Mouse (Mus musculus): Measurements from ENCODE around the gene Pex14. TPM values are rescaled to one million over a fixed set of nuclear protein-coding genes. Genes with fewer than 3 reads are reported as not detected.

Pex14 gene
- polyA plus RNA-seq, 1 experiment, result 17.3 TPM

GRCm38 (mm10) chr4:149000746-149001145, 98.9 kb downstream of the Pex14 start:
- no peak overlapping the region for H3K27ac ChIP-seq (ENCODE audit: insufficient read depth, low read length)
- no peak overlapping the region for H3K4me3 ChIP-seq (ENCODE audit: extremely low read depth, insufficient read depth, insufficient read length)
- no peaks in the 10 kb centered on the region for H3K27me3 ChIP-seq (ENCODE audit: control insufficient read depth, insufficient read depth, low read length)
- peaks cover 3% of the 10 kb centered on the region for H3K36me3 ChIP-seq (ENCODE audit: control insufficient read depth, insufficient read depth, low read length)
- TF ChIP-seq POLR2A (IDR thresholded peaks at IDR 0.05; ENCODE audit: low read depth, low read length) (no peak), CTCF (IDR thresholded peaks at IDR 0.05; ENCODE audit: extremely low read depth, insufficient read depth, insufficient read length, insufficient replicate concordance) (no peak)
- WGBS, result 97% methylated on average over 6 of the region's 6 CpGs
- no peak for DNase-seq (ENCODE audit: low read depth in 1 of 2, low spot score in 2 of 2)
- no peaks in the 10 kb centered on the region; the same call in 1 of the 2 replicates for H3K4me1 ChIP-seq (ENCODE audit: control insufficient read depth, insufficient read depth, insufficient read length)

GRCm38 (mm10) chr4:148993948-148994347, 105.7 kb downstream of the Pex14 start:
- 89% methylated on average over 5 of the region's 5 CpGs for WGBS
- TF ChIP-seq POLR2A (IDR thresholded peaks at IDR 0.05; ENCODE audit: low read depth, low read length) (no peak), CTCF (IDR thresholded peaks at IDR 0.05; ENCODE audit: extremely low read depth, insufficient read depth, insufficient read length, insufficient replicate concordance) (no peak)

GRCm38 (mm10) chr4:148990038-148990437, 109.6 kb downstream of the Pex14 start:
- DNase-seq (ENCODE audit: low read depth in 1 of 2, low spot score in 2 of 2), result no peak
- Histone ChIP-seq H3K4me3 (ENCODE audit: extremely low read depth, insufficient read depth, insufficient read length) (no peak overlapping the region), H3K27me3 (ENCODE audit: control insufficient read depth, insufficient read depth, low read length) (no peaks in the 10 kb centered on the region), H3K36me3 (ENCODE audit: control insufficient read depth, insufficient read depth, low read length) (no peaks in the 10 kb centered on the region), H3K4me1 (ENCODE audit: control insufficient read depth, insufficient read depth, insufficient read length) (no peaks in the 10 kb centered on the region; the same call in 1 of the 2 replicates), H3K27ac (ENCODE audit: insufficient read depth, low read length) (no peak overlapping the region)
- 78% methylated on average over 2 of the region's 2 CpGs for WGBS
- TF ChIP-seq POLR2A (IDR thresholded peaks at IDR 0.05; ENCODE audit: low read depth, low read length) (no peak), CTCF (IDR thresholded peaks at IDR 0.05; ENCODE audit: extremely low read depth, insufficient read depth, insufficient read length, insufficient replicate concordance) (no peak)

More at GRCm38 (mm10) chr4:148993948-148994347, 105.7 kb downstream of the Pex14 start:
- Histone ChIP-seq H3K4me1 (ENCODE audit: control insufficient read depth, insufficient read depth, insufficient read length) (no peaks in the 10 kb centered on the region; the same call in 1 of the 2 replicates), H3K27me3 (ENCODE audit: control insufficient read depth, insufficient read depth, low read length) (no peaks in the 10 kb centered on the region), H3K4me3 (ENCODE audit: extremely low read depth, insufficient read depth, insufficient read length) (no peak overlapping the region), H3K36me3 (ENCODE audit: control insufficient read depth, insufficient read depth, low read length) (no peaks in the 10 kb centered on the region), H3K27ac (ENCODE audit: insufficient read depth, low read length) (no peak overlapping the region)
- no peak for DNase-seq (ENCODE audit: low read depth in 1 of 2, low spot score in 2 of 2)

GRCm38 (mm10) chr4:148985541-148986476, 113.9 kb downstream of the Pex14 start:
- no peak for DNase-seq (ENCODE audit: low read depth in 1 of 2, low spot score in 2 of 2)
- H3K4me1 ChIP-seq (ENCODE audit: control insufficient read depth, insufficient read depth, insufficient read length), result no peaks in the 10 kb centered on the region
- 86% methylated on average over 24 of the region's 24 CpGs for WGBS
- H3K27me3 ChIP-seq (ENCODE audit: control insufficient read depth, insufficient read depth, low read length), result no peaks in the 10 kb centered on the region
- peaks cover 7% of the 10 kb centered on the region for H3K36me3 ChIP-seq (ENCODE audit: control insufficient read depth, insufficient read depth, low read length)
- no peak overlapping the region for H3K27ac ChIP-seq (ENCODE audit: insufficient read depth, low read length)
- TF ChIP-seq CTCF (IDR thresholded peaks at IDR 0.05; ENCODE audit: extremely low read depth, insufficient read depth, insufficient read length, insufficient replicate concordance), result no peak
- no peak for TF ChIP-seq POLR2A (IDR thresholded peaks at IDR 0.05; ENCODE audit: low read depth, low read length)
- no peak overlapping the region for H3K4me3 ChIP-seq (ENCODE audit: extremely low read depth, insufficient read depth, insufficient read length)

- H3K36me3 ChIP-seq (ENCODE audit: control insufficient read depth, insufficient read depth, low read length), result peaks cover 7% of the 10 kb centered on the region
- TF ChIP-seq POLR2A (IDR thresholded peaks at IDR 0.05; ENCODE audit: low read depth, low read length) (no peak), CTCF (IDR thresholded peaks at IDR 0.05; ENCODE audit: extremely low read depth, insufficient read depth, insufficient read length, insufficient replicate concordance) (no peak)
- H3K27ac ChIP-seq (ENCODE audit: insufficient read depth, low read length), result no peak overlapping the region
- H3K4me3 ChIP-seq (ENCODE audit: extremely low read depth, insufficient read depth, insufficient read length), result no peak overlapping the region
- no peaks in the 10 kb centered on the region for H3K4me1 ChIP-seq (ENCODE audit: control insufficient read depth, insufficient read depth, insufficient read length)
- DNase-seq (ENCODE audit: low read depth in 1 of 2, low spot score in 2 of 2), result no peak
- H3K27me3 ChIP-seq (ENCODE audit: control insufficient read depth, insufficient read depth, low read length), result no peaks in the 10 kb centered on the region
- WGBS, result 91% methylated on average over 19 of the region's 19 CpGs
Measured at GRCm38 (mm10) chr4:148984701-148985540, 114.8 kb downstream of the Pex14 start.

GRCm38 (mm10) chr4:148982274-148982673, 117.4 kb downstream of the Pex14 start:
- 95% methylated on average over 6 of the region's 6 CpGs for WGBS
- H3K4me3 ChIP-seq (ENCODE audit: extremely low read depth, insufficient read depth, insufficient read length), result no peak overlapping the region
- no peaks in the 10 kb centered on the region for H3K27me3 ChIP-seq (ENCODE audit: control insufficient read depth, insufficient read depth, low read length)
- H3K27ac ChIP-seq (ENCODE audit: insufficient read depth, low read length), result no peak overlapping the region
- H3K4me1 ChIP-seq (ENCODE audit: control insufficient read depth, insufficient read depth, insufficient read length), result no peaks in the 10 kb centered on the region
- TF ChIP-seq POLR2A (IDR thresholded peaks at IDR 0.05; ENCODE audit: low read depth, low read length) (no peak), CTCF (IDR thresholded peaks at IDR 0.05; ENCODE audit: extremely low read depth, insufficient read depth, insufficient read length, insufficient replicate concordance) (no peak)
- no peak for DNase-seq (ENCODE audit: low read depth in 1 of 2, low spot score in 2 of 2)
- peaks cover 7% of the 10 kb centered on the region for H3K36me3 ChIP-seq (ENCODE audit: control insufficient read depth, insufficient read depth, low read length)

Data from spleen, adult 2 months (tissue).